Mouse (Mus musculus): Measurements from ENCODE around the gene Elp1.

DNA sequence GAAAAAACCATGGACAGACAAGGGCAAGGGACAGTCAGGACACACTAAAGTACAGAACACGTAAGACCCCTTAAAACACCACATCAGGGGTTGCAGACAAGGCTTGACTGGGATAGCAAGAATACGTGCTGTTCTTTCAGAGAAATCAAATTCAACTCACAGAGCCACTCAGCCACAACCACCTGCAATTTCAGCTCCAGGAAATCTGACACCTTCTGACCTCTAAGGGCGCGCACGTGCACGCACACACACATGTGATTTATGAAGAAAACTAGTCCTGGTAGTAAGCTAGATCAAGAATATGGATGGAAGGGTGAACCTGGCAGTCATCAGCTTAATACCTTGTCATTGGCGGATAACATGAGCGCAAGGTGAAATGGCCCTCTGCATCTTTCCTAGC lies 13.0 kb upstream of the Elp1 start:
- TF ChIP-seq POLR2A (IDR thresholded peaks at IDR 0.05; ENCODE audit: borderline replicate concordance, low read depth, low read length) (no peak), CTCF (IDR thresholded peaks at IDR 0.05; ENCODE audit: low read depth, low read length) (no peak)
